Mouse (Mus musculus): ENCODE results near the gene Aadat.

- no peak for TF ChIP-seq CTCF (IDR thresholded peaks at IDR 0.05; ENCODE audit: control insufficient read depth, insufficient read depth, insufficient replicate concordance, low read depth, low read length)
- TF ChIP-seq POLR2A (IDR thresholded peaks at IDR 0.05; ENCODE audit: control insufficient read depth, low read depth, low read length) = no peak
Observed at GRCm38 (mm10) chr8:60566783-60567182, 61.1 kb downstream of the Aadat start.
